Mouse (Mus musculus) layer of hippocampus, postnatal 25 days (tissue): ENCODE results near the gene Rras. TPM values are rescaled to one million over a fixed set of nuclear protein-coding genes. Genes with fewer than 3 reads are reported as not detected.

Source experiments
- DNase-seq, 2 experiments: peaks; one replicate each; pipeline ENCODE4 v3.0.0; 2022; ENCODE audit warnings: mixed read lengths in 2 of 2, low spot score in 1 of 2; ENCODE audit errors: extremely low spot score in 1 of 2
- total RNA-seq, 2 experiments: library from RNA; stranded (reverse); gene quantifications; 2 replicates each; pipeline ENCODE4 v1.2.3; 2021

Rras gene
- total RNA-seq, 2 experiments from 2014 or later, result 11.7 to 12.3 TPM

GRCm38 (mm10) chr7:45050945-45051600 lies 33.3 kb downstream of the Rras start:
- DNase-seq, result peak in 1 of 2 experiments; percentile 35

GRCm38 (mm10) chr7:45051601-45051974 lies 33.8 kb downstream of the Rras start:
- DNase-seq, result no peak

- DNase-seq, result peak; percentile 24 to 51
Measured at GRCm38 (mm10) chr7:45052181-45052861, 34.6 kb downstream of the Rras start.

- no peak for DNase-seq
Measured at GRCm38 (mm10) chr7:45052862-45053116, 35.0 kb downstream of the Rras start, which contains the start of gene Prr12. Gene Prr12 (minus strand): TSS chr7:45052881.

GRCm38 (mm10) chr7:45053117-45053930 lies 35.6 kb downstream of the Rras start:
- peak; percentile 49 to 73 for DNase-seq

- DNase-seq, result peak; percentile 71 to 75
Measured at GRCm38 (mm10) chr7:45053931-45054510, 36.3 kb downstream of the Rras start.

GRCm38 (mm10) chr7:45056329-45056971 lies 38.7 kb downstream of the Rras start:
- DNase-seq, result no peak

- DNase-seq, result no peak
Measured at GRCm38 (mm10) chr7:45056972-45057348, 39.2 kb downstream of the Rras start.

GRCm38 (mm10) chr7:45058607-45059571 lies 41.1 kb downstream of the Rras start:
- no peak for DNase-seq

GRCm38 (mm10) chr7:45060632-45061122 lies 42.9 kb downstream of the Rras start:
- no peak for DNase-seq

- no peak for DNase-seq
Measured at GRCm38 (mm10) chr7:45061532-45062075, 43.8 kb downstream of the Rras start.

- peak; percentile 91 to 92 for DNase-seq
Measured at GRCm38 (mm10) chr7:45062239-45062835, 44.6 kb downstream of the Rras start, which contains the start of the genes Nosip and Prrg2. Gene Nosip (plus strand): TSS chr7:45062429. Gene Prrg2 (minus strand): TSS chr7:45062677.

GRCm38 (mm10) chr7:45067190-45067999 lies 49.6 kb downstream of the Rras start:
- DNase-seq, result no peak

GRCm38 (mm10) chr7:45068000-45068318 lies 50.2 kb downstream of the Rras start:
- DNase-seq, result no peak

- DNase-seq, result no peak
Measured at GRCm38 (mm10) chr7:45069671-45070070, 51.9 kb downstream of the Rras start.
